Mouse (Mus musculus): Measurements from ENCODE around the gene Dusp10.
A peak's percentile ranks its signal among the peaks of the same experiment; 100 is the strongest.

The Dusp10 gene

GRCm38 (mm10) chr1:184019042-184019721 is 6.1 kb downstream of the Dusp10 start:
- TF ChIP-seq GATA4 (IDR thresholded peaks at IDR 0.05; ENCODE audit: insufficient replicate concordance, low read length), result no peak

GRCm38 (mm10) chr1:184019722-184020107 is 6.6 kb downstream of the Dusp10 start:
- no peak for TF ChIP-seq GATA4 (IDR thresholded peaks at IDR 0.05; ENCODE audit: insufficient replicate concordance, low read length)

GRCm38 (mm10) chr1:184023971-184024370 is 10.9 kb downstream of the Dusp10 start:
- TF ChIP-seq GATA4 (IDR thresholded peaks at IDR 0.05; ENCODE audit: insufficient replicate concordance, low read length), result no peak

GRCm38 (mm10) chr1:184024631-184025030 is 11.5 kb downstream of the Dusp10 start:
- no peak for TF ChIP-seq GATA4 (IDR thresholded peaks at IDR 0.05; ENCODE audit: insufficient replicate concordance, low read length)

- TF ChIP-seq GATA4 (IDR thresholded peaks at IDR 0.05; ENCODE audit: insufficient replicate concordance, low read length), result no peak
Measured at GRCm38 (mm10) chr1:184025079-184025478, 12.0 kb downstream of the Dusp10 start.

- no peak for TF ChIP-seq GATA4 (IDR thresholded peaks at IDR 0.05; ENCODE audit: insufficient replicate concordance, low read length)
Measured at GRCm38 (mm10) chr1:184027039-184027438, 13.9 kb downstream of the Dusp10 start.

- no peak for TF ChIP-seq GATA4 (IDR thresholded peaks at IDR 0.05; ENCODE audit: insufficient replicate concordance, low read length)
Measured at GRCm38 (mm10) chr1:184030070-184030802, 17.1 kb downstream of the Dusp10 start.

GRCm38 (mm10) chr1:184032682-184033389 is 19.7 kb downstream of the Dusp10 start:
- TF ChIP-seq GATA4 (IDR thresholded peaks at IDR 0.05; ENCODE audit: insufficient replicate concordance, low read length), result no peak

GRCm38 (mm10) chr1:184033390-184034010 is 20.4 kb downstream of the Dusp10 start:
- TF ChIP-seq GATA4 (IDR thresholded peaks at IDR 0.05; ENCODE audit: insufficient replicate concordance, low read length), result peak; percentile 14; the same call in 1 of the 2 replicates

- no peak for TF ChIP-seq GATA4 (IDR thresholded peaks at IDR 0.05; ENCODE audit: insufficient replicate concordance, low read length)
Measured at GRCm38 (mm10) chr1:184034011-184034557, 21.0 kb downstream of the Dusp10 start, which contains the start of gene 1700056E22Rik. 1700056E22Rik (minus strand) TSS chr1:184034301.

GRCm38 (mm10) chr1:184034741-184035181 is 21.7 kb downstream of the Dusp10 start:
- no peak for TF ChIP-seq GATA4 (IDR thresholded peaks at IDR 0.05; ENCODE audit: insufficient replicate concordance, low read length)

- TF ChIP-seq GATA4 (IDR thresholded peaks at IDR 0.05; ENCODE audit: insufficient replicate concordance, low read length), result no peak
Measured at GRCm38 (mm10) chr1:184035346-184035903, 22.3 kb downstream of the Dusp10 start.

- no peak for TF ChIP-seq GATA4 (IDR thresholded peaks at IDR 0.05; ENCODE audit: insufficient replicate concordance, low read length)
Measured at GRCm38 (mm10) chr1:184037802-184038201, 24.7 kb downstream of the Dusp10 start.

- no peak for TF ChIP-seq GATA4 (IDR thresholded peaks at IDR 0.05; ENCODE audit: insufficient replicate concordance, low read length)
Measured at GRCm38 (mm10) chr1:184039301-184039700, 26.2 kb downstream of the Dusp10 start.

- no peak for TF ChIP-seq GATA4 (IDR thresholded peaks at IDR 0.05; ENCODE audit: insufficient replicate concordance, low read length)
Measured at GRCm38 (mm10) chr1:184040181-184040580, 27.1 kb downstream of the Dusp10 start.

Data from liver, adult (tissue).